Mouse (Mus musculus): ENCODE measurements around the gene Gfra1. TPM values are rescaled to one million over a fixed set of nuclear protein-coding genes. Genes with fewer than 3 reads are reported as not detected.

Gfra1 gene
- polyA plus RNA-seq, 1 experiment from 2014 or later, result 40.4 TPM

GRCm38 (mm10) chr19:58313785-58314184 is 141.9 kb downstream of the Gfra1 start:
- DNase-seq (ENCODE audit: low spot score) (no peak), ATAC-seq (ENCODE audit: insufficient read depth, low FRiP score, low TSS enrichment) (no peak)
- Histone ChIP-seq H3K4me3 (ENCODE audit: low read depth, low read length) (no peak overlapping the region), H3K9me3 (ENCODE audit: control insufficient read depth, low read length) (peaks cover 7% of the 10 kb centered on the region; the same call in 1 of the 2 replicates), H3K27me3 (ENCODE audit: control insufficient read depth, insufficient read depth, low read length) (no peaks in the 10 kb centered on the region), H3K9ac (ENCODE audit: low read length) (no peak overlapping the region), H3K27ac (ENCODE audit: low read depth, low read length) (no peak overlapping the region), H3K4me2 (ENCODE audit: low read depth) (no peak overlapping the region), H3K36me3 (ENCODE audit: control insufficient read depth, insufficient read depth, low read length) (no peaks in the 10 kb centered on the region), H3K4me1 (ENCODE audit: control insufficient read depth, insufficient read depth, low read length) (peaks cover 7% of the 10 kb centered on the region)
- WGBS, result 85% methylated on average over 2 of the region's 2 CpGs

- DNase-seq (ENCODE audit: low spot score) (no peak), ATAC-seq (ENCODE audit: insufficient read depth, low FRiP score, low TSS enrichment) (no peak)
- Histone ChIP-seq H3K36me3 (ENCODE audit: control insufficient read depth, insufficient read depth, low read length) (no peaks in the 10 kb centered on the region), H3K4me1 (ENCODE audit: control insufficient read depth, insufficient read depth, low read length) (peaks cover 7% of the 10 kb centered on the region), H3K9ac (ENCODE audit: low read length) (no peak overlapping the region), H3K27ac (ENCODE audit: low read depth, low read length) (no peak overlapping the region), H3K4me2 (ENCODE audit: low read depth) (no peak overlapping the region), H3K4me3 (ENCODE audit: low read depth, low read length) (no peak overlapping the region), H3K9me3 (ENCODE audit: control insufficient read depth, low read length) (peaks cover 7% of the 10 kb centered on the region; the same call in 1 of the 2 replicates), H3K27me3 (ENCODE audit: control insufficient read depth, insufficient read depth, low read length) (no peaks in the 10 kb centered on the region)
- WGBS, result 88% methylated on average over 2 of the region's 2 CpGs
These were observed 143.2 kb downstream of the Gfra1 start for GRCm38 (mm10) chr19:58312492-58312891.

GRCm38 (mm10) chr19:58310334-58311315 is 145.1 kb downstream of the Gfra1 start:
- Histone ChIP-seq H3K9me3 (ENCODE audit: control insufficient read depth, low read length) (peaks cover 7% of the 10 kb centered on the region; the same call in 1 of the 2 replicates), H3K36me3 (ENCODE audit: control insufficient read depth, insufficient read depth, low read length) (no peaks in the 10 kb centered on the region), H3K4me3 (ENCODE audit: low read depth, low read length) (no peak overlapping the region), H3K4me1 (ENCODE audit: control insufficient read depth, insufficient read depth, low read length) (peaks cover 7% of the 10 kb centered on the region), H3K27me3 (ENCODE audit: control insufficient read depth, insufficient read depth, low read length) (no peaks in the 10 kb centered on the region), H3K4me2 (ENCODE audit: low read depth) (no peak overlapping the region), H3K27ac (ENCODE audit: low read depth, low read length) (peak overlapping the region; percentile 42), H3K9ac (ENCODE audit: low read length) (no peak overlapping the region)
- 63% methylated on average over 12 of the region's 12 CpGs for WGBS
- no peak for DNase-seq (ENCODE audit: low spot score)
- ATAC-seq (ENCODE audit: insufficient read depth, low FRiP score, low TSS enrichment), result no peak

- DNase-seq (ENCODE audit: low spot score) (peak; percentile 45), ATAC-seq (ENCODE audit: insufficient read depth, low FRiP score, low TSS enrichment) (no peak)
- H3K27me3 ChIP-seq (ENCODE audit: control insufficient read depth, insufficient read depth, low read length), result no peaks in the 10 kb centered on the region
- 0 out of 2 replicates have a peak, but pooled peaks cover 7% of the 10 kb centered on the region for H3K9me3 ChIP-seq (ENCODE audit: control insufficient read depth, low read length)
- H3K9ac ChIP-seq (ENCODE audit: low read length), result no peak overlapping the region
- H3K4me2 ChIP-seq (ENCODE audit: low read depth), result no peak overlapping the region
- peak overlapping the region; percentile 42 for H3K27ac ChIP-seq (ENCODE audit: low read depth, low read length)
- no peak overlapping the region for H3K4me3 ChIP-seq (ENCODE audit: low read depth, low read length)
- H3K36me3 ChIP-seq (ENCODE audit: control insufficient read depth, insufficient read depth, low read length), result no peaks in the 10 kb centered on the region
- peaks cover 7% of the 10 kb centered on the region for H3K4me1 ChIP-seq (ENCODE audit: control insufficient read depth, insufficient read depth, low read length)
- 51% methylated on average over 14 of the region's 14 CpGs for WGBS
These were observed 146.0 kb downstream of the Gfra1 start for GRCm38 (mm10) chr19:58309620-58310275.

- WGBS, result 83% methylated on average over 7 of the region's 7 CpGs
- no peak for DNase-seq (ENCODE audit: low spot score)
- ATAC-seq (ENCODE audit: insufficient read depth, low FRiP score, low TSS enrichment), result no peak
- no peaks in the 10 kb centered on the region for H3K4me1 ChIP-seq (ENCODE audit: control insufficient read depth, insufficient read depth, low read length)
- H3K27me3 ChIP-seq (ENCODE audit: control insufficient read depth, insufficient read depth, low read length), result no peaks in the 10 kb centered on the region
- no peak overlapping the region for H3K27ac ChIP-seq (ENCODE audit: low read depth, low read length)
- no peak overlapping the region for H3K4me2 ChIP-seq (ENCODE audit: low read depth)
- H3K4me3 ChIP-seq (ENCODE audit: low read depth, low read length), result no peak overlapping the region
- no peak overlapping the region for H3K9ac ChIP-seq (ENCODE audit: low read length)
- H3K36me3 ChIP-seq (ENCODE audit: control insufficient read depth, insufficient read depth, low read length), result no peaks in the 10 kb centered on the region
- H3K9me3 ChIP-seq (ENCODE audit: control insufficient read depth, low read length), result no peaks in the 10 kb centered on the region
These were observed 154.6 kb downstream of the Gfra1 start for GRCm38 (mm10) chr19:58301105-58301504.

- Histone ChIP-seq H3K4me2 (ENCODE audit: low read depth) (no peak overlapping the region), H3K4me1 (ENCODE audit: control insufficient read depth, insufficient read depth, low read length) (no peaks in the 10 kb centered on the region)
- 78% methylated on average over 2 of the region's 2 CpGs for WGBS
These were observed 157.8 kb downstream of the Gfra1 start for GRCm38 (mm10) chr19:58297926-58298325.

GRCm38 (mm10) chr19:58296842-58297190 is 158.9 kb downstream of the Gfra1 start:
- DNase-seq (ENCODE audit: low spot score) (no peak), ATAC-seq (ENCODE audit: insufficient read depth, low FRiP score, low TSS enrichment) (no peak)
- H3K27ac ChIP-seq (ENCODE audit: low read depth, low read length), result no peak overlapping the region
- H3K27me3 ChIP-seq (ENCODE audit: control insufficient read depth, insufficient read depth, low read length), result no peaks in the 10 kb centered on the region
- H3K4me1 ChIP-seq (ENCODE audit: control insufficient read depth, insufficient read depth, low read length), result no peaks in the 10 kb centered on the region
- 67% methylated on average over 7 of the region's 7 CpGs for WGBS
- no peak overlapping the region for H3K9ac ChIP-seq (ENCODE audit: low read length)
- no peaks in the 10 kb centered on the region for H3K9me3 ChIP-seq (ENCODE audit: control insufficient read depth, low read length)
- no peak overlapping the region for H3K4me2 ChIP-seq (ENCODE audit: low read depth)
- no peak overlapping the region for H3K4me3 ChIP-seq (ENCODE audit: low read depth, low read length)
- no peaks in the 10 kb centered on the region for H3K36me3 ChIP-seq (ENCODE audit: control insufficient read depth, insufficient read depth, low read length)

More at GRCm38 (mm10) chr19:58297926-58298325, 157.8 kb downstream of the Gfra1 start:
- no peak overlapping the region for H3K27ac ChIP-seq (ENCODE audit: low read depth, low read length)
- no peaks in the 10 kb centered on the region for H3K9me3 ChIP-seq (ENCODE audit: control insufficient read depth, low read length)
- no peak overlapping the region for H3K9ac ChIP-seq (ENCODE audit: low read length)
- DNase-seq (ENCODE audit: low spot score) (no peak), ATAC-seq (ENCODE audit: insufficient read depth, low FRiP score, low TSS enrichment) (no peak)
- H3K36me3 ChIP-seq (ENCODE audit: control insufficient read depth, insufficient read depth, low read length), result no peaks in the 10 kb centered on the region
- H3K4me3 ChIP-seq (ENCODE audit: low read depth, low read length), result no peak overlapping the region
- H3K27me3 ChIP-seq (ENCODE audit: control insufficient read depth, insufficient read depth, low read length), result no peaks in the 10 kb centered on the region

GRCm38 (mm10) chr19:58295986-58296841 is 159.5 kb downstream of the Gfra1 start:
- Histone ChIP-seq H3K9ac (ENCODE audit: low read length) (no peak overlapping the region), H3K36me3 (ENCODE audit: control insufficient read depth, insufficient read depth, low read length) (no peaks in the 10 kb centered on the region), H3K9me3 (ENCODE audit: control insufficient read depth, low read length) (no peaks in the 10 kb centered on the region), H3K4me3 (ENCODE audit: low read depth, low read length) (no peak overlapping the region), H3K4me2 (ENCODE audit: low read depth) (no peak overlapping the region), H3K27me3 (ENCODE audit: control insufficient read depth, insufficient read depth, low read length) (no peaks in the 10 kb centered on the region), H3K4me1 (ENCODE audit: control insufficient read depth, insufficient read depth, low read length) (no peaks in the 10 kb centered on the region), H3K27ac (ENCODE audit: low read depth, low read length) (no peak overlapping the region)
- DNase-seq (ENCODE audit: low spot score) (no peak), ATAC-seq (ENCODE audit: insufficient read depth, low FRiP score, low TSS enrichment) (no peak)
- 90% methylated on average over 14 of the region's 14 CpGs for WGBS

All from neural tube, embryonic 11.5 days (tissue).